Mouse (Mus musculus): Measurements from ENCODE around the gene Rpl23a.

Gene Rpl23a

GRCm38 (mm10) chr11:78167257-78167959 is 16.0 kb downstream of the Rpl23a start:
- in situ Hi-C loops (cut with MboI), result no loop called here

GRCm38 (mm10) chr11:78166640-78167039 is 16.7 kb downstream of the Rpl23a start:
- in situ Hi-C loops (cut with MboI), result no loop called here

GRCm38 (mm10) chr11:78166161-78166560 is 17.2 kb downstream of the Rpl23a start:
- in situ Hi-C loops (cut with MboI), result no loop called here

GRCm38 (mm10) chr11:78165761-78166109 is 17.6 kb downstream of the Rpl23a start:
- in situ Hi-C loops (cut with MboI), result no loop called here

- in situ Hi-C loops (cut with MboI), result no loop called here
Measured at GRCm38 (mm10) chr11:78164924-78165760, 18.2 kb downstream of the Rpl23a start, which contains the start of gene Traf4. Gene Traf4 (minus strand): TSS chr11:78165589.

- in situ Hi-C loops (cut with MboI), result no loop called here
Measured at GRCm38 (mm10) chr11:78164604-78164923, 18.8 kb downstream of the Rpl23a start.

- in situ Hi-C loops (cut with MboI), result no loop called here
Measured at GRCm38 (mm10) chr11:78163681-78164603, 19.4 kb downstream of the Rpl23a start.

- in situ Hi-C loops (cut with MboI), result no loop called here
Measured at GRCm38 (mm10) chr11:78163045-78163444, 20.3 kb downstream of the Rpl23a start.

- in situ Hi-C loops (cut with MboI), result no loop called here
Measured at GRCm38 (mm10) chr11:78162504-78162903, 20.9 kb downstream of the Rpl23a start.

GRCm38 (mm10) chr11:78161968-78162367 is 21.4 kb downstream of the Rpl23a start:
- in situ Hi-C loops (cut with MboI), result no loop called here

- in situ Hi-C loops (cut with MboI), result no loop called here
Measured at GRCm38 (mm10) chr11:78161169-78161568, 22.2 kb downstream of the Rpl23a start.

- in situ Hi-C loops (cut with MboI), result no loop called here
Measured at GRCm38 (mm10) chr11:78160675-78161074, 22.7 kb downstream of the Rpl23a start.

GRCm38 (mm10) chr11:78160171-78160570 is 23.2 kb downstream of the Rpl23a start:
- in situ Hi-C loops (cut with MboI), result no loop called here

GRCm38 (mm10) chr11:78159557-78159956 is 23.8 kb downstream of the Rpl23a start:
- in situ Hi-C loops (cut with MboI), result no loop called here

- in situ Hi-C loops (cut with MboI), result no loop called here
Measured at GRCm38 (mm10) chr11:78159096-78159495, 24.3 kb downstream of the Rpl23a start.

- in situ Hi-C loops (cut with MboI), result no loop called here
Measured at GRCm38 (mm10) chr11:78156156-78156699, 27.2 kb downstream of the Rpl23a start.

GRCm38 (mm10) chr11:78155674-78156073 is 27.7 kb downstream of the Rpl23a start:
- in situ Hi-C loops (cut with MboI), result no loop called here

GRCm38 (mm10) chr11:78153778-78154177 is 29.6 kb downstream of the Rpl23a start:
- in situ Hi-C loops (cut with MboI), result no loop called here

GRCm38 (mm10) chr11:78152299-78153231 is 30.8 kb downstream of the Rpl23a start:
- in situ Hi-C loops (cut with MboI), result no loop called here

GRCm38 (mm10) chr11:78151161-78151560 is 32.2 kb downstream of the Rpl23a start:
- in situ Hi-C loops (cut with MboI), result no loop called here

Measured in mature B cell (primary cell).